Mouse (Mus musculus) liver, adult 2 months (tissue): ENCODE results near the gene Mrps17.

Experiments used
- CTCF ChIP-seq: fragments of 200-500 bp; IDR thresholded peaks from 2 replicates; pipeline ENCODE4 v1.5.1; 2011; ENCODE audit warnings: low read depth, low read length, control low read depth
- POLR2A ChIP-seq: fragments of 200-500 bp; IDR thresholded peaks from 2 replicates; pipeline ENCODE4 v1.6.1; 2011; ENCODE audit warnings: low read length, control low read depth; ENCODE audit not compliant: insufficient read depth; ENCODE audit errors: extremely low read depth

- TF ChIP-seq POLR2A (no peak), CTCF (no peak)
Measured at GRCm38 (mm10) chr5:129687621-129688020, 27.7 kb upstream of the Mrps17 start.
